Mouse (Mus musculus) heart, adult 18-20 months (tissue): ENCODE data around the gene Prr5l. TPM values are rescaled to one million over a fixed set of nuclear protein-coding genes. Genes with fewer than 3 reads are reported as not detected.

Experiments
- total RNA-seq, 2 experiments: library from RNA; stranded (reverse); gene quantifications; 2 replicates each; pipeline ENCODE4 v1.2.3; 2021

Prr5l gene
- total RNA-seq, 2 experiments from 2014 or later: 1.5 to 2.3 TPM

Other genes starting within 250 kb of the Prr5l start
- gene Rag1, start 233.5 kb downstream of the Prr5l start, total RNA-seq: not detected
- gene B230118H07Rik, start 233.5 kb downstream of the Prr5l start, total RNA-seq: 100 to 1,000 TPM in 1 of 2 experiments, 10 to 100 TPM in 1; 99.7 to 110 TPM
- gene Traf6, start 204.6 kb downstream of the Prr5l start, total RNA-seq: 1 to 10 TPM; 9.4 TPM
- 10 to 100 TPM; 28.2 to 32.0 TPM for gene Commd9, start 3.2 kb upstream of the Prr5l start, total RNA-seq